Mouse (Mus musculus): ENCODE data around the gene Gm5485. TPM values are rescaled to one million over a fixed set of nuclear protein-coding genes. Genes with fewer than 3 reads are reported as not detected.

The Gm5485 gene
- polyA plus RNA-seq (2017; shearing (Covaris generic)): not detected

GRCm38 (mm10) chr16:48412246-48412645, at the start of gene Gm5485:
Gm5485 (minus strand) TSS chr16:48412416.

GRCm38 (mm10) chr16:48431027-48431426, 18.8 kb upstream of the Gm5485 start, which contains the start of gene Morc1:
Morc1 (plus strand) TSS chr16:48431237.

Other genes with a start within 250 kb of the Gm5485 start
- not detected for gene Dppa4, start 128.7 kb downstream of the Gm5485 start, polyA plus RNA-seq (2017; shearing (Covaris generic))
- gene Dppa2, start 108.5 kb downstream of the Gm5485 start, polyA plus RNA-seq (2017; shearing (Covaris generic)): not detected
- gene Morc1, start 18.8 kb upstream of the Gm5485 start, polyA plus RNA-seq (2017; shearing (Covaris generic)): 0.31 TPM